Comparison of ENCODE assay signal across 8 mouse cellular contexts in the genomic region with DNA sequence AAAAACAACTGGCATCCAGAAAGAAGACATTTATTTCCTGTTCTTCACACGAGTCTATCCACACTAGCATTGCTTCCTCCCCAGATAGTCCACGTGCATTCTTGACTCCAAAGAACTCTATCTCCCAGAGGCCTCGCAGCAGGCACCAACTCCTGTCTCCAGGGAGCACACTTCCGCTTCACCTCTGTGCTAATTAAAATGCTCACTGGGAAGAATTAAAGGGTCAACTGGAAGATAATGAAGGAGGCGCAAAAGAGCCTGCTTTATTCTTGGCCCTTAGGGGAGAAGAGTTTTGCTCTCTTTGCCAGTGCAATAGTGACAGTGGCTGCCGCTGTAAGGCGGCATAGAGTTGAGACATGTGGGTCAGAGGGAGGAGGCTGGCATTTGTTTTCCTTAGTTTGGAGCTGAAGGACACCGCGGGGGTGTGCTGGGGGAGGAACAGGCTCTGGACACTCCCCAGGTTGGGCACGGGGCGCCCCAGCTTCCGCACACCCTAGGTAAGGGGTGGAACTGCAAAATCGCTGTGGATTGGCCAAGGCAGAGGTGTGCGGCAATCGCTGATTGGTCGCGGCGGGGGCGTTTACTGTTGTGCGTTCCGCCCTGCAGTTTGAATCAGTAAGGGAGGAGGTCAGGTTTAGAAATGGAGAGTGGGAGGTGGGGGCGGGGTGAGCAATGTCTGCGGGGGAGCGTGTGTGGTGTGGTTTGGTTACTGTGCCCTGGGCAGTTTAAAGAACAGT. TPM values are rescaled to one million over a fixed set of nuclear protein-coding genes. Genes with fewer than 3 reads are reported as not detected.
A peak's percentile ranks its signal among the peaks of the same experiment; 100 is the strongest.
DNase-seq lines count a peak whose midpoint lies in the region; ATAC-seq and TF ChIP-seq lines count a peak whose summit lies in the region.

No protein-coding gene starts in this region.

- peak overlapping the region; percentile 39 for H3K4me3 ChIP-seq in kidney, embryonic 14.5 days (ENCODE audit: low read length)
- H3K4me3 ChIP-seq in limb, embryonic 14.5 days (replicated peaks; ENCODE audit: low read length): peak overlapping the region; percentile 47
- H3K4me3 ChIP-seq in midbrain, embryonic 16.5 days (ENCODE audit: low read depth, low read length): peak overlapping the region; percentile 48

- peak; percentile 92 for ATAC-seq in erythroblast, adult 5-6 weeks (replicated peaks; ENCODE audit: low FRiP score, poor library complexity, severe bottlenecking)
- peak; percentile 97 for ATAC-seq in kidney, embryonic 14.5 days (ENCODE audit: low FRiP score, low TSS enrichment)
- peak; percentile 95 for ATAC-seq in limb, embryonic 14.5 days (ENCODE audit: low FRiP score, low read depth)
- ATAC-seq in midbrain, embryonic 16.5 days: peak; percentile 92

- no peaks in the 10 kb centered on the region for H3K9me3 ChIP-seq in kidney, embryonic 14.5 days (ENCODE audit: control insufficient read depth, low read length)
- no peaks in the 10 kb centered on the region for H3K9me3 ChIP-seq in limb, embryonic 14.5 days (ENCODE audit: control insufficient read depth, low read length)
- H3K9me3 ChIP-seq in midbrain, embryonic 16.5 days (replicated peaks; ENCODE audit: control insufficient read depth, low read length, poor library complexity, severe bottlenecking): no peaks in the 10 kb centered on the region

- TF ChIP-seq CTCF in brain, embryonic 14.5 days (IDR thresholded peaks at IDR 0.05; ENCODE audit: borderline replicate concordance, extremely low read depth, insufficient read depth, insufficient read length): no peak

- WGBS in kidney, embryonic 14.5 days: under 1% methylated on average over 24 of the region's 24 CpGs
- WGBS in limb, embryonic 14.5 days: under 1% methylated on average over 24 of the region's 24 CpGs
- under 1% methylated on average over 24 of the region's 24 CpGs for WGBS in midbrain, embryonic 16.5 days

- H3K9ac ChIP-seq in kidney, embryonic 14.5 days (ENCODE audit: low read depth, low read length): peak overlapping the region; percentile 44; the same call in 1 of the 2 replicates
- H3K9ac ChIP-seq in limb, embryonic 14.5 days (ENCODE audit: low read depth, low read length, severe bottlenecking): peak overlapping the region; percentile 50
- H3K9ac ChIP-seq in midbrain, embryonic 16.5 days (ENCODE audit: low read depth, low read length): peak overlapping the region; percentile 52

- H3K27ac ChIP-seq in kidney, embryonic 14.5 days (ENCODE audit: low read depth, low read length): peak overlapping the region; percentile 86
- peak overlapping the region; percentile 65 for H3K27ac ChIP-seq in limb, embryonic 14.5 days (replicated peaks; ENCODE audit: low read depth, low read length)
- H3K27ac ChIP-seq in midbrain, embryonic 16.5 days (ENCODE audit: low read length): peak overlapping the region; percentile 34

- H3K4me1 ChIP-seq in kidney, embryonic 14.5 days (ENCODE audit: control insufficient read depth, insufficient read depth, low read length): peaks cover 24% of the 10 kb centered on the region
- peaks cover 21% of the 10 kb centered on the region for H3K4me1 ChIP-seq in limb, embryonic 14.5 days (ENCODE audit: control insufficient read depth, insufficient read depth, low read length)
- H3K4me1 ChIP-seq in midbrain, embryonic 16.5 days (ENCODE audit: control insufficient read depth, insufficient read depth, low read length): peaks cover 22% of the 10 kb centered on the region

- TF ChIP-seq POLR2A in brain, embryonic 14.5 days (IDR thresholded peaks at IDR 0.05; ENCODE audit: borderline replicate concordance, extremely low read depth, insufficient read depth, insufficient read length, poor library complexity, severe bottlenecking): no peak
- no peak for TF ChIP-seq POLR2A in limb, embryonic 14.5 days (IDR thresholded peaks at IDR 0.05; ENCODE audit: borderline replicate concordance, extremely low read depth, insufficient read depth, insufficient read length)

- peak overlapping the region; percentile 58 for H3K4me2 ChIP-seq in kidney, embryonic 14.5 days (replicated peaks; ENCODE audit: low read depth, low read length)
- H3K4me2 ChIP-seq in limb, embryonic 14.5 days (replicated peaks; ENCODE audit: low read depth, low read length, severe bottlenecking): peak overlapping the region; percentile 80
- H3K4me2 ChIP-seq in midbrain, embryonic 16.5 days (ENCODE audit: low read length): peak overlapping the region; percentile 85

- no peaks in the 10 kb centered on the region for H3K27me3 ChIP-seq in kidney, embryonic 14.5 days (ENCODE audit: control insufficient read depth, insufficient read depth, low read length)
- H3K27me3 ChIP-seq in limb, embryonic 14.5 days (ENCODE audit: control insufficient read depth, insufficient read depth, low read length): no peaks in the 10 kb centered on the region
- no peaks in the 10 kb centered on the region for H3K27me3 ChIP-seq in midbrain, embryonic 16.5 days (ENCODE audit: control insufficient read depth, insufficient read depth, low read depth, low read length)

- no peaks in the 10 kb centered on the region for H3K36me3 ChIP-seq in kidney, embryonic 14.5 days (ENCODE audit: control insufficient read depth, insufficient read depth, low read length)
- no peaks in the 10 kb centered on the region for H3K36me3 ChIP-seq in limb, embryonic 14.5 days (ENCODE audit: control insufficient read depth, insufficient read depth, low read length)
- no peaks in the 10 kb centered on the region for H3K36me3 ChIP-seq in midbrain, embryonic 16.5 days (ENCODE audit: control insufficient read depth, insufficient read depth, low read length)

- peak; percentile 93 for DNase-seq in CD4-positive helper T cell, adult 2 months (ENCODE audit: low read depth, low spot score)
- peak; percentile 95 for DNase-seq in brain, embryonic 14.5 days (ENCODE audit: low read depth)
- peak; percentile 91 to 92 for DNase-seq in heart, adult 9 months (ENCODE audit: low spot score in 2 of 2)
- DNase-seq in limb, embryonic 14.5 days (ENCODE audit: low spot score): peak; percentile 97
- DNase-seq in spleen, postnatal 10 days (ENCODE audit: low spot score in 2 of 2): peak; percentile 69 to 92

RNA-seq across cellular contexts. Expression of a gene that starts 2.0 kb away (rescaled TPM):
- polyA plus RNA-seq in brain, embryonic 14.5 days (2012; rRNA removed): 29.5 and 40.2 TPM in 2 replicates
- 5.8 and 9.0 TPM in 2 replicates for total RNA-seq in erythroblast, adult 5-6 weeks (2015; ENCODE audit: low replicate concordance)
- 10.7 and 11.2 TPM in 2 replicates for total RNA-seq in erythroblast, adult 5-6 weeks (2017; ENCODE audit: low replicate concordance)
- polyA plus RNA-seq in kidney, embryonic 14.5 days (2014; fragmentation: Nextera tagmentation; extraction: Ambion mirVana): 61.1 and 73.7 TPM in 2 replicates
- 67.6 and 71.5 TPM in 2 replicates for polyA plus RNA-seq in limb, embryonic 14.5 days (2012; rRNA removed)
- polyA plus RNA-seq in limb, embryonic 14.5 days (2014; fragmentation: Nextera tagmentation; extraction: Ambion mirVana): 57.2 and 60.4 TPM in 2 replicates
- 23.6 and 25.0 TPM in 2 replicates for polyA plus RNA-seq in midbrain, embryonic 16.5 days (2015; fragmentation: Nextera tagmentation; extraction: Ambion mirVana)

RNA-seq across cellular contexts. Expression of a gene that starts 13.3 kb away (rescaled TPM):
- polyA plus RNA-seq in brain, embryonic 14.5 days (2012; rRNA removed): 0.25 and 0.44 TPM in 2 replicates
- not detected in 2 replicates for total RNA-seq in erythroblast, adult 5-6 weeks (2015; ENCODE audit: low replicate concordance)
- not detected in 2 replicates for total RNA-seq in erythroblast, adult 5-6 weeks (2017; ENCODE audit: low replicate concordance)
- polyA plus RNA-seq in kidney, embryonic 14.5 days (2014; fragmentation: Nextera tagmentation; extraction: Ambion mirVana): 12.8 and 13.5 TPM in 2 replicates
- 1.1 and 1.2 TPM in 2 replicates for polyA plus RNA-seq in limb, embryonic 14.5 days (2012; rRNA removed)
- polyA plus RNA-seq in limb, embryonic 14.5 days (2014; fragmentation: Nextera tagmentation; extraction: Ambion mirVana): 0.44 and 0.92 TPM in 2 replicates
- 0.21 TPM in 1 of 2 replicates, not detected in the other for polyA plus RNA-seq in midbrain, embryonic 16.5 days (2015; fragmentation: Nextera tagmentation; extraction: Ambion mirVana)

RNA-seq across cellular contexts. Expression of a gene that starts 41.8 kb away (rescaled TPM):
- 1.7 and 3.6 TPM in 2 replicates for polyA plus RNA-seq in brain, embryonic 14.5 days (2012; rRNA removed)
- 1.3 TPM in 1 of 2 replicates, not detected in the other for total RNA-seq in erythroblast, adult 5-6 weeks (2015; ENCODE audit: low replicate concordance)
- 2.8 and 9.9 TPM in 2 replicates for total RNA-seq in erythroblast, adult 5-6 weeks (2017; ENCODE audit: low replicate concordance)
- 4.7 and 5.1 TPM in 2 replicates for polyA plus RNA-seq in kidney, embryonic 14.5 days (2014; fragmentation: Nextera tagmentation; extraction: Ambion mirVana)
- 13.1 and 17.2 TPM in 2 replicates for polyA plus RNA-seq in limb, embryonic 14.5 days (2012; rRNA removed)
- 4.3 and 4.6 TPM in 2 replicates for polyA plus RNA-seq in limb, embryonic 14.5 days (2014; fragmentation: Nextera tagmentation; extraction: Ambion mirVana)
- 0.81 and 0.87 TPM in 2 replicates for polyA plus RNA-seq in midbrain, embryonic 16.5 days (2015; fragmentation: Nextera tagmentation; extraction: Ambion mirVana)

RNA-seq across cellular contexts. Expression of a gene that starts 41.9 kb away (rescaled TPM):
- polyA plus RNA-seq in brain, embryonic 14.5 days (2012; rRNA removed): 13.5 and 14.5 TPM in 2 replicates
- 1,095 and 1,392 TPM in 2 replicates for total RNA-seq in erythroblast, adult 5-6 weeks (2015; ENCODE audit: low replicate concordance)
- total RNA-seq in erythroblast, adult 5-6 weeks (2017; ENCODE audit: low replicate concordance): 1,351 and 1,490 TPM in 2 replicates
- 13.4 and 15.7 TPM in 2 replicates for polyA plus RNA-seq in kidney, embryonic 14.5 days (2014; fragmentation: Nextera tagmentation; extraction: Ambion mirVana)
- polyA plus RNA-seq in limb, embryonic 14.5 days (2012; rRNA removed): 27.5 and 29.8 TPM in 2 replicates
- 21.2 and 22.1 TPM in 2 replicates for polyA plus RNA-seq in limb, embryonic 14.5 days (2014; fragmentation: Nextera tagmentation; extraction: Ambion mirVana)
- polyA plus RNA-seq in midbrain, embryonic 16.5 days (2015; fragmentation: Nextera tagmentation; extraction: Ambion mirVana): 10.5 and 13.9 TPM in 2 replicates

RNA-seq across cellular contexts. Expression of a gene that starts 47.3 kb away (rescaled TPM):
- 0.13 TPM in 1 of 2 replicates, not detected in the other for polyA plus RNA-seq in brain, embryonic 14.5 days (2012; rRNA removed)
- not detected in 2 replicates for total RNA-seq in erythroblast, adult 5-6 weeks (2015; ENCODE audit: low replicate concordance)
- total RNA-seq in erythroblast, adult 5-6 weeks (2017; ENCODE audit: low replicate concordance): not detected in 2 replicates
- polyA plus RNA-seq in kidney, embryonic 14.5 days (2014; fragmentation: Nextera tagmentation; extraction: Ambion mirVana): not detected in 2 replicates
- polyA plus RNA-seq in limb, embryonic 14.5 days (2012; rRNA removed): 0.58 and 0.73 TPM in 2 replicates
- 0.43 and 0.66 TPM in 2 replicates for polyA plus RNA-seq in limb, embryonic 14.5 days (2014; fragmentation: Nextera tagmentation; extraction: Ambion mirVana)
- polyA plus RNA-seq in midbrain, embryonic 16.5 days (2015; fragmentation: Nextera tagmentation; extraction: Ambion mirVana): not detected in 2 replicates

Comparison
In these comparisons a context has a peak if more than half of its experiments do, and no peak if none do; other contexts are left out.
1. Peak in every context shown above with its lines: DNase-seq, ATAC-seq, H3K4me3 ChIP-seq and H3K27ac ChIP-seq.
2. H3K27ac ChIP-seq: peak in every context shown above with its lines; median percentile 86 in kidney, embryonic 14.5 days; 65 in limb, embryonic 14.5 days; 34 in midbrain, embryonic 16.5 days.